Mouse (Mus musculus) kidney, embryonic 14.5 days (tissue): ENCODE measurements around the gene Ppp2r5b. TPM values are rescaled to one million over a fixed set of nuclear protein-coding genes. Genes with fewer than 3 reads are reported as not detected.

ENCODE experiments used
- ATAC-seq: fragments of 200-750 bp; cut with Nextera tagmentation; 2 replicates; pipeline ENCODE4 v1.8.0; 2017; ENCODE audit warnings: moderate number of reproducible peaks, mild to moderate bottlenecking, moderate TSS enrichment, moderate library complexity; ENCODE audit not compliant: low FRiP score, low TSS enrichment
- H3K27ac ChIP-seq: fragments of 300-500 bp; sonication (generic); 2 replicates; pipeline ENCODE4 v1.5.1; 2014; ENCODE audit warnings: low read depth, mild to moderate bottlenecking, low read length, moderate library complexity, mixed read lengths
- H3K27me3 ChIP-seq: fragments of 300-500 bp; sonication (generic); 2 replicates; pipeline ENCODE4 v1.6.1; 2014; ENCODE audit warnings: mild to moderate bottlenecking, low read length; ENCODE audit not compliant: control insufficient read depth, insufficient read depth
- H3K36me3 ChIP-seq: fragments of 300-500 bp; sonication (generic); 2 replicates; pipeline ENCODE4 v1.6.1; 2014; ENCODE audit warnings: low read length, mixed read lengths; ENCODE audit not compliant: control insufficient read depth, insufficient read depth
- H3K4me1 ChIP-seq: fragments of 300-500 bp; sonication (generic); 2 replicates; pipeline ENCODE4 v1.6.1; 2014; ENCODE audit warnings: low read length, mixed read lengths; ENCODE audit not compliant: control insufficient read depth, insufficient read depth
- H3K4me2 ChIP-seq: fragments of 300-500 bp; sonication (generic); replicated peaks from 2 replicates; pipeline ENCODE4 v1.6.1; 2014; ENCODE audit warnings: low read depth, mild to moderate bottlenecking, low read length
- H3K4me3 ChIP-seq: fragments of 300-500 bp; sonication (generic); 2 replicates; pipeline ENCODE4 v1.5.1; 2014; ENCODE audit warnings: mild to moderate bottlenecking, low read length
- H3K9ac ChIP-seq: fragments of 300-500 bp; sonication (generic); 2 replicates; pipeline ENCODE4 v1.6.1; 2014; ENCODE audit warnings: low read depth, mild to moderate bottlenecking, low read length, moderate library complexity
- H3K9me3 ChIP-seq: fragments of 300-500 bp; sonication (generic); 2 replicates; pipeline ENCODE4 v1.6.1; 2016; ENCODE audit warnings: low read length; ENCODE audit not compliant: control insufficient read depth
- WGBS: fragments of 180-500 bp; shearing (Covaris S2); extraction: QIAGEN DNeasy Blood & Tissue Kit; methylation state at CpG from one replicate; pipeline ENCODE4 v1.1.7; 2014; 5-methylcytosine and 5-hydroxymethylcytosine counted together
- polyA plus RNA-seq: library from polyadenylated mRNA; unstranded; fragments of >200 nt; fragmentation: Nextera tagmentation; extraction: Ambion mirVana; gene quantifications from 2 replicates; pipeline ENCODE4 v1.2.1, GENCODE M21; 2014

The Ppp2r5b gene
- polyA plus RNA-seq, 1 experiment from 2014 or later: 19.7 TPM

GRCm38 (mm10) chr19:6262839-6263433, 27.3 kb upstream of the Ppp2r5b start:
- peak overlapping the region; percentile 34; the same call in 1 of the 2 replicates for H3K9ac ChIP-seq
- H3K27me3 ChIP-seq: peaks cover 6% of the 10 kb centered on the region; the same call in 1 of the 2 replicates
- no peak overlapping the region for H3K27ac ChIP-seq
- WGBS: 73% methylated on average over 8 of the region's 8 CpGs
- 0 out of 2 replicates have a peak, but pooled peaks have one; percentile 26 for ATAC-seq
- no peak overlapping the region for H3K4me3 ChIP-seq
- H3K36me3 ChIP-seq: peaks cover 30% of the 10 kb centered on the region
- no peaks in the 10 kb centered on the region for H3K4me1 ChIP-seq
- H3K4me2 ChIP-seq: no peak overlapping the region
- no peaks in the 10 kb centered on the region; the same call in 1 of the 2 replicates for H3K9me3 ChIP-seq

- ATAC-seq: no peak
- no peak overlapping the region for H3K27ac ChIP-seq
- no peaks in the 10 kb centered on the region for H3K4me1 ChIP-seq
- H3K9me3 ChIP-seq: no peaks in the 10 kb centered on the region; the same call in 1 of the 2 replicates
- WGBS: 66% methylated on average over 7 of the region's 7 CpGs
- H3K9ac ChIP-seq: no peak overlapping the region
- no peak overlapping the region for H3K4me2 ChIP-seq
- peaks cover 3% of the 10 kb centered on the region; the same call in 1 of the 2 replicates for H3K27me3 ChIP-seq
- no peak overlapping the region for H3K4me3 ChIP-seq
- peaks cover 37% of the 10 kb centered on the region for H3K36me3 ChIP-seq
These were observed 26.6 kb upstream of the Ppp2r5b start for GRCm38 (mm10) chr19:6262222-6262621.

GRCm38 (mm10) chr19:6261379-6261778, 25.7 kb upstream of the Ppp2r5b start:
- H3K9me3 ChIP-seq: no peaks in the 10 kb centered on the region; the same call in 1 of the 2 replicates
- ATAC-seq: no peak

GRCm38 (mm10) chr19:6260946-6261345, 25.3 kb upstream of the Ppp2r5b start:
- Histone ChIP-seq H3K9me3 (no peaks in the 10 kb centered on the region; the same call in 1 of the 2 replicates), H3K4me2 (no peak overlapping the region), H3K4me1 (no peaks in the 10 kb centered on the region), H3K9ac (no peak overlapping the region), H3K4me3 (no peak overlapping the region), H3K27me3 (no peaks in the 10 kb centered on the region), H3K27ac (no peak overlapping the region), H3K36me3 (peaks cover 49% of the 10 kb centered on the region)
- 86% methylated on average over 4 of the region's 4 CpGs for WGBS
- no peak for ATAC-seq

More at GRCm38 (mm10) chr19:6261379-6261778, 25.7 kb upstream of the Ppp2r5b start:
- Histone ChIP-seq H3K27me3 (no peaks in the 10 kb centered on the region), H3K36me3 (peaks cover 45% of the 10 kb centered on the region), H3K4me3 (no peak overlapping the region), H3K9ac (no peak overlapping the region), H3K4me1 (no peaks in the 10 kb centered on the region), H3K4me2 (no peak overlapping the region), H3K27ac (no peak overlapping the region)
- WGBS: 92% methylated on average over 14 of the region's 14 CpGs

GRCm38 (mm10) chr19:6260428-6260827, 24.8 kb upstream of the Ppp2r5b start:
- no peak overlapping the region for H3K4me2 ChIP-seq
- no peaks in the 10 kb centered on the region for H3K27me3 ChIP-seq
- no peak overlapping the region for H3K4me3 ChIP-seq
- H3K4me1 ChIP-seq: no peaks in the 10 kb centered on the region
- no peak for ATAC-seq
- no peak overlapping the region for H3K9ac ChIP-seq
- H3K36me3 ChIP-seq: peaks cover 55% of the 10 kb centered on the region
- 64% methylated on average over 2 of the region's 2 CpGs for WGBS
- H3K27ac ChIP-seq: no peak overlapping the region
- H3K9me3 ChIP-seq: no peaks in the 10 kb centered on the region; the same call in 1 of the 2 replicates

GRCm38 (mm10) chr19:6253021-6253420, 17.3 kb upstream of the Ppp2r5b start:
- Histone ChIP-seq H3K4me3 (no peak overlapping the region), H3K4me2 (no peak overlapping the region), H3K36me3 (peaks cover 89% of the 10 kb centered on the region), H3K27me3 (no peaks in the 10 kb centered on the region), H3K9ac (no peak overlapping the region), H3K4me1 (no peaks in the 10 kb centered on the region), H3K9me3 (no peaks in the 10 kb centered on the region), H3K27ac (no peak overlapping the region)
- 87% methylated on average over 4 of the region's 4 CpGs for WGBS
- no peak for ATAC-seq

- no peak for ATAC-seq
- Histone ChIP-seq H3K4me1 (peaks cover 4% of the 10 kb centered on the region), H3K27me3 (no peaks in the 10 kb centered on the region), H3K4me3 (no peak overlapping the region), H3K9ac (no peak overlapping the region), H3K27ac (no peak overlapping the region), H3K9me3 (no peaks in the 10 kb centered on the region), H3K4me2 (no peak overlapping the region), H3K36me3 (peaks cover 72% of the 10 kb centered on the region)
- WGBS: 94% methylated on average over 29 of the region's 29 CpGs
These were observed 12.0 kb upstream of the Ppp2r5b start for GRCm38 (mm10) chr19:6247526-6248300.

GRCm38 (mm10) chr19:6245806-6246205, 10.1 kb upstream of the Ppp2r5b start:
- H3K27ac ChIP-seq: no peak overlapping the region
- H3K9me3 ChIP-seq: no peaks in the 10 kb centered on the region
- H3K27me3 ChIP-seq: no peaks in the 10 kb centered on the region
- no peak overlapping the region for H3K4me2 ChIP-seq
- peaks cover 54% of the 10 kb centered on the region for H3K36me3 ChIP-seq
- 59% methylated on average over 1 of the region's 1 CpGs for WGBS
- H3K4me1 ChIP-seq: peaks cover 12% of the 10 kb centered on the region
- no peak for ATAC-seq
- H3K4me3 ChIP-seq: no peak overlapping the region
- H3K9ac ChIP-seq: no peak overlapping the region

GRCm38 (mm10) chr19:6243226-6243625, 7.6 kb upstream of the Ppp2r5b start:
- WGBS: 86% methylated on average over 5 of the region's 5 CpGs
- H3K4me2 ChIP-seq: no peak overlapping the region

More at GRCm38 (mm10) chr19:6243226-6243625, 7.6 kb upstream of the Ppp2r5b start:
- H3K4me1 ChIP-seq: peaks cover 14% of the 10 kb centered on the region
- H3K27ac ChIP-seq: no peak overlapping the region
- H3K36me3 ChIP-seq: peaks cover 38% of the 10 kb centered on the region
- no peak overlapping the region for H3K4me3 ChIP-seq
- H3K9ac ChIP-seq: no peak overlapping the region
- H3K27me3 ChIP-seq: no peaks in the 10 kb centered on the region
- H3K9me3 ChIP-seq: no peaks in the 10 kb centered on the region
- ATAC-seq: no peak
